Mouse (Mus musculus) embryonic facial prominence, embryonic 12.5 days (tissue): Measurements from ENCODE around the gene Sfn. TPM values are rescaled to one million over a fixed set of nuclear protein-coding genes. Genes with fewer than 3 reads are reported as not detected.

Experiments used
- ATAC-seq: fragments of 200-750 bp; cut with Nextera tagmentation; 2 replicates; pipeline ENCODE4 v1.8.0; 2017; ENCODE audit not compliant: insufficient number of reproducible peaks, insufficient read depth, low FRiP score, low TSS enrichment
- H3K27ac ChIP-seq: fragments of 300-500 bp; sonication (generic); 2 replicates; pipeline ENCODE4 v1.5.1; 2016; ENCODE audit warnings: mild to moderate bottlenecking
- H3K27me3 ChIP-seq: fragments of 300-500 bp; sonication (generic); 2 replicates; pipeline ENCODE4 v1.6.1; 2016; ENCODE audit warnings: mild to moderate bottlenecking, moderate library complexity
- H3K36me3 ChIP-seq: fragments of 300-500 bp; sonication (generic); 2 replicates; pipeline ENCODE4 v1.6.1; 2016; ENCODE audit warnings: mild to moderate bottlenecking
- H3K4me1 ChIP-seq: fragments of 300-500 bp; sonication (generic); 2 replicates; pipeline ENCODE4 v1.6.1; 2016
- H3K4me2 ChIP-seq: fragments of 300-500 bp; sonication (generic); replicated peaks from 2 replicates; pipeline ENCODE4 v1.6.1; 2016; ENCODE audit warnings: mild to moderate bottlenecking, moderate library complexity
- H3K4me3 ChIP-seq: fragments of 300-500 bp; sonication (generic); 2 replicates; pipeline ENCODE4 v1.5.1; 2016; ENCODE audit warnings: mild to moderate bottlenecking
- H3K9ac ChIP-seq: fragments of 300-500 bp; sonication (generic); 2 replicates; pipeline ENCODE4 v1.6.1; 2016; ENCODE audit warnings: mild to moderate bottlenecking, moderate library complexity
- H3K9me3 ChIP-seq: fragments of 300-500 bp; sonication (generic); 2 replicates; pipeline ENCODE4 v1.6.1; 2016; ENCODE audit warnings: mild to moderate bottlenecking, moderate library complexity
- WGBS: fragments of 180-500 bp; shearing (Covaris S2); methylation state at CpG from one replicate; pipeline ENCODE4 v1.1.7; 2016; 5-methylcytosine and 5-hydroxymethylcytosine counted together
- polyA plus RNA-seq: library from polyadenylated mRNA; unstranded; fragments of >200 nt; fragmentation: Nextera tagmentation; extraction: Ambion mirVana; gene quantifications from 2 replicates; pipeline ENCODE4 v1.2.1, GENCODE M21; 2016

Sfn gene
- polyA plus RNA-seq, 1 experiment from 2014 or later, result 44.4 TPM

DNA sequence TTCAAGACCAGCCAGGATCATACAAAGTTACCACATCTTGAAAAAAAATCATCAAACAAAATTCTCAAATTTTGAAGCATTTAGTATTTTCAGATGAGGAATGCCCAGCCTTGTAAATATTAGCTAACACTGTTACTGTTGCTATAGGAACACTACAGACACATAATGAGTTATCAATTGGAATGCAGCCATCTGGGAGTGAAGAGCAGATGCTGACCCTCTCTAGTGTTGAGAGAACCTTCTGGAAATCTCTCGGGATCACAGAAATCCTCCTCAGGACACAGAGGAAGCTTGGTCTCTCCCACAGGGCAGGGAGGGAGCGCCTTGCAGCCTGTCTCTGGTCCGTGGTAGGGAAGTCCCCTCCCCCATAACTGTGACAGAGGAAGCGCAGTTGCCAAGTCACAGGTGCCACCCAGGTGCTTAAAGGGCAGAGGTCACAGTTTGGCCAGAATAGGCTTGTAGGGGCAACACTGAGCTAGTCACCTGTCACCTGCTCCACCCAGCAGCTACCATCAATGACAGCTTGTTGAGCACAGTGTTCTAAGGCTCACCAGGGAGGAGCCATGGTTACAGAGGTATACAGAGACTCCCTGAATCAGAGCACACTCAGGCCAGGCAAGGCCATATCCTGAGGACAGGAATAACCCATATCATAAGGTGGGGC lies 17.6 kb upstream of the Sfn start:
- H3K27me3 ChIP-seq, result no peaks in the 10 kb centered on the region
- H3K36me3 ChIP-seq, result peaks cover 33% of the 10 kb centered on the region
- H3K4me2 ChIP-seq, result no peak overlapping the region
- ATAC-seq, result no peak
- H3K27ac ChIP-seq, result no peak overlapping the region
- H3K9ac ChIP-seq, result no peak overlapping the region
- no peak overlapping the region for H3K4me3 ChIP-seq
- 72% methylated on average over 4 of the region's 4 CpGs for WGBS
- no peaks in the 10 kb centered on the region for H3K4me1 ChIP-seq
- H3K9me3 ChIP-seq, result no peaks in the 10 kb centered on the region

DNA sequence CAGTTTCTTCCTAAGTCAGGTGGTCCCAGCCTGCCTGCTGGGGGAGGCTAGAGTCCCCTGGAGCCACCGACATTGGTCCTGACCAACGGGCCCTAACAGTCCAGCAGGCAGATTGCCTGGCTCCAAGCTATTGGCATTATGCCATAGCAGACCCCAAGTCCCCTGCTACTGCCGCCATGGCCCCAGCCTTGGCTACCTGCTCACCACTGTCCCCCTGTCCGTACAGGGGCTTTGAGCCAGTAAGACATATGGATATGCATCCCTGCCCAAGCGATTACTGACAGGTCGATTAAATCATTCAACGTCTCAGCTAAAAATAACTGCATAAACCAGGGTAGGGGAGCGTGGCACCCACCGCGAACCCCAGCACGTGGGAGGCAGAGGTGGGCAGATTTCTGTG lies 16.0 kb upstream of the Sfn start:
- Histone ChIP-seq H3K4me3 (no peak overlapping the region), H3K27me3 (no peaks in the 10 kb centered on the region), H3K9ac (no peak overlapping the region), H3K9me3 (no peaks in the 10 kb centered on the region), H3K4me2 (no peak overlapping the region), H3K4me1 (no peaks in the 10 kb centered on the region), H3K27ac (no peak overlapping the region), H3K36me3 (peaks cover 37% of the 10 kb centered on the region)
- no peak for ATAC-seq
- 95% methylated on average over 11 of the region's 11 CpGs for WGBS

DNA sequence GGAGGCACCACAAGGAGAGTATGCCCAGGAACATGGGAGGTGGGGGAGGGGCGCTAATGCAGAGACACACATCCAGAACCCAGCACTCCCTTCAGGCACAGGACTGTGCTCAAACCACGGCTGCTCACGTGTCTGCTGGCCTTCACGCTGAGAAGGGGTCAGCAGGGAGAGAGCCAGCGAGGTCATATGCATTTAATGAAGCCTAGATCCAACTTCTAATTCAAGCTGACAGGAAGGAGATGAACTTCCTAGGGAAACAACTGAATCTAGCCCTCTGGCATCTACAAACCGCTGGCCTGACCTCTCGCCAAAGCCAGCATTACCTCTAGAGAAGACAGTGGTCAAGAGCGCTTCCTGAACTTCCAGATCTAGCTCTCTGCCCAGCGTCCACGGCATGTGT lies 13.4 kb upstream of the Sfn start:
- H3K36me3 ChIP-seq, result peaks cover 46% of the 10 kb centered on the region
- H3K27ac ChIP-seq, result no peak overlapping the region
- no peak overlapping the region for H3K4me3 ChIP-seq
- H3K4me2 ChIP-seq, result no peak overlapping the region
- no peaks in the 10 kb centered on the region for H3K9me3 ChIP-seq
- H3K9ac ChIP-seq, result no peak overlapping the region
- no peak for ATAC-seq
- no peaks in the 10 kb centered on the region for H3K4me1 ChIP-seq
- 67% methylated on average over 10 of the region's 10 CpGs for WGBS
- no peaks in the 10 kb centered on the region for H3K27me3 ChIP-seq

DNA sequence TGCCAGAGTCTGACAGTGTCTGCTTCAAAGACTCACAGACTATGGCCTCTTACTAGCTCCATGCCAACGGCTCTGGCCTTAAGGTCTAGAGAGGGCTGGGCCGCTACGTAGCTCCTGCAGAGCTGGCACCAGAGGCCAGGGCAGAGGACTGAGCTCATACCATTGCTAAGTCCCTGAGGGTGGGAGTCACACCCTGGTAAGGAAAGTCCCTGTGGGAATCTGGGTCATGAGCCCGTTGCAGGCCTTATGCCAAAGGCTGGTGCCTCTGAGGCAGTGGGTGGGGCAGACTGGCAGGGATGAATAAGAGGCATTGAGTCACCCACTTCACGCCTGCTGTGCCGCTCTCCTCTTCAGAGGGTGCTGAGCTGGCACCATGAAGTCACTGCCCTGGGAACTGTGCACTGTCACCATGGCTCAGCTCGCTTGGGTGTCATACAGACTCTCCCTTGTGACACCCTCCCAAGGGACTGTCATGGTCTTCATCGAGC lies 12.3 kb upstream of the Sfn start:
- Histone ChIP-seq H3K9ac (no peak overlapping the region), H3K4me3 (no peak overlapping the region), H3K36me3 (peaks cover 54% of the 10 kb centered on the region), H3K4me1 (no peaks in the 10 kb centered on the region), H3K27ac (no peak overlapping the region), H3K4me2 (no peak overlapping the region), H3K27me3 (no peaks in the 10 kb centered on the region), H3K9me3 (no peaks in the 10 kb centered on the region)
- WGBS, result 92% methylated on average over 8 of the region's 8 CpGs
- ATAC-seq, result no peak

DNA sequence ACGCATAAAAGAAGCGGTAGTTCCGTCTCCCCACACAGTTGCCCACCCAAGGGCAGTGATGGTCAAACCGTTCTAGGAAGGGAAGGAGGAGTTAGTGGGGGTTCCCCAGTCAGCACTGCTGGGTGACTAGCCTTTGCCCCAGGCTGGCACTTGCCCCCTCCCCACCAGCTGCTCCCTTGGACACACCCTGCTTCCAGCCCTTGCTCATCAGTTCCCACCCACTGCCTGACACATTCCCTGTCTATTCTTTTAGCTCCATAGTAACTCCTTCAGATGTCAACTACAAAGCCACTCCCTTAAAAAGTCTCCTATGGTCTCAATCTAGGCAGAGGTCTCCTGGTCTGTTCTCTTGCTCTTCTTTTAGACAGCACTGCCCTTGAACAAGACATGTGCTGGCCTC lies 11.9 kb upstream of the Sfn start:
- H3K4me2 ChIP-seq, result no peak overlapping the region
- no peak for ATAC-seq
- no peak overlapping the region for H3K9ac ChIP-seq
- 81% methylated on average over 4 of the region's 4 CpGs for WGBS
- H3K4me3 ChIP-seq, result no peak overlapping the region
- H3K36me3 ChIP-seq, result peaks cover 56% of the 10 kb centered on the region
- no peaks in the 10 kb centered on the region for H3K9me3 ChIP-seq
- no peaks in the 10 kb centered on the region for H3K4me1 ChIP-seq
- no peak overlapping the region for H3K27ac ChIP-seq
- no peaks in the 10 kb centered on the region for H3K27me3 ChIP-seq

DNA sequence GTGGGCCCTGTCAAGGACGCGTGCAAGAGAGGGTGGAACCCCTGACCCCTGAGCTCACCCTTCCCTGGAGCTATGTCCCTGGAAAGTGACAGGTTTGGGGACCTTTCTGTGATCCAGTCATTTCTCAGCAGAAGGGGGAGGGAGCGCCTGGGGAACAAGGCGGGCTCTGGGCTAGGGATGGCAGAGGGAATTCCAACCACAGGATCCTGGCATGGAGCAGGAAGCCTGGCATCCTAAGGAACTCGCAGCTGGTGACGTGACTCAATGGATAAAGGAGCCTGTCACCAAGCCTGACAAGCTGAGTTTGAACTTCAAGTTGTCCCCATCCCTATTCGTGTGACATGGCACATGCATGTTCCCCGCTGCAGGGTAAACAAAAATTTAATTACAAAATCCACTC lies 11.1 kb upstream of the Sfn start:
- peaks cover 63% of the 10 kb centered on the region for H3K36me3 ChIP-seq
- no peak overlapping the region for H3K4me2 ChIP-seq
- no peaks in the 10 kb centered on the region for H3K9me3 ChIP-seq
- H3K9ac ChIP-seq, result no peak overlapping the region
- no peak overlapping the region for H3K27ac ChIP-seq
- H3K27me3 ChIP-seq, result no peaks in the 10 kb centered on the region
- ATAC-seq, result no peak
- no peak overlapping the region for H3K4me3 ChIP-seq
- WGBS, result 89% methylated on average over 8 of the region's 8 CpGs
- H3K4me1 ChIP-seq, result no peaks in the 10 kb centered on the region

DNA sequence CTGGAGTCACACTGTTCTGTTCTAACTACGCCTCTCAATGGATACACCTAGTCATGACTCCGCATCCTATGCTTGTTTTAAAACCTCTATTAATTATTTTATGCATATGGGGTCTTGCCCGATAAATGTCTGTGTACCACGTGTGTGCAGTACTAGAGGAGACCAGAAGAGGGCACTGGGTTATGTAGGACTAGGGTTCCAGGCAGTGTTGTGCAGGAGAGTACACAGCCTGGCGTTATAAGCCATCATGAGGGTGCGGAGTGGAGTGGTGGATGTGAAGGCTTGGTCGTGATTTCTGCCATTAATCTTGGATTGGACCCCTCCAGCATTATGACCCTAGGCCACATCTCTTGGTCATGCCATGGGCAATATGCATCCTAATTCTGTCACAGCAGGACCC lies 10.4 kb upstream of the Sfn start:
- ATAC-seq, result no peak

DNA sequence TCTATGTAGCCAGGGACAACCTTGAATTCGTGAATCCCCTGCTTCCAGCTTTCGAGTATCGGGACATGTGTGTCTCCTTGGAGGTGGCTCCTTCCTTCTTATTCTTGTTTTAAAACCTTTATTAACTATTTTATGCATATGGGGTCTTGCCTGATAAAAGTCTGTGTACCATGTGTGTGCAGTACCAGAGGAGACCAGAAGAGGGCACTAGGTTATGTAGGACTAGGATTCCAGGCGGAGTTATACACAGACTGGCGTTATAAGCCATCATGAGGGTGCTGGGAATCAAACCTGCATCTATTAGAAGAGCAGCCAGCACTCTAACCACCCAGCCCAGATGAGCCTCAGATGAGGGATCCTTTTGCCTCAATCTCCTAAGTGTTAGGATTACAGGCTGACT lies 9.8 kb upstream of the Sfn start:
- Histone ChIP-seq H3K27ac (no peak overlapping the region), H3K27me3 (no peaks in the 10 kb centered on the region), H3K4me1 (no peaks in the 10 kb centered on the region), H3K4me3 (no peak overlapping the region), H3K9me3 (no peaks in the 10 kb centered on the region), H3K4me2 (no peak overlapping the region), H3K36me3 (peaks cover 72% of the 10 kb centered on the region), H3K9ac (no peak overlapping the region)
- no peak for ATAC-seq
- over 99% methylated on average over 5 of the region's 5 CpGs for WGBS

More for the DNA sequence above, 10.4 kb upstream of the Sfn start:
- Histone ChIP-seq H3K36me3 (peaks cover 67% of the 10 kb centered on the region), H3K9ac (no peak overlapping the region), H3K4me3 (no peak overlapping the region), H3K4me2 (no peak overlapping the region), H3K27me3 (no peaks in the 10 kb centered on the region), H3K4me1 (no peaks in the 10 kb centered on the region), H3K9me3 (no peaks in the 10 kb centered on the region), H3K27ac (no peak overlapping the region)
- 94% methylated on average over 7 of the region's 7 CpGs for WGBS

DNA sequence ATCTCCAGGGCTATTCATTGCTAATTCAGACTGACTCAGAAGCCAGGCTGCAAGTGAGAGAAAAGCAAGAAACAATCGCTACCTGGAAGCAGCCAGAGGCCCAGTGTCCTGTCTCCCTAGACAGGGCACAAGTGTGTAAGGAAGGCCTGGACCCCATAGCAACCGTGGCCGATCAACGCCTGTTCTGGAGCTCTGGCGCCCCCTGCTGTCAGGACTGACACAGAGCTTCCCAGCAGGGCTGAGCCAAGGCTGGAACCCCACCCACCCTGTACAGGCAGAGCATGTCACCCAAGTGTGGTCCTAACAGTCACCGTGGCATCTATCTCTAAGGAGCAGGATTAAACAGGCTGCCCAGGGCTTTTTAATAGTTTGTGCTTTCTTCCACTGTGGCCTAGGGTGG lies 7.8 kb upstream of the Sfn start:
- Histone ChIP-seq H3K4me3 (no peak overlapping the region), H3K36me3 (peaks cover 75% of the 10 kb centered on the region), H3K9me3 (no peaks in the 10 kb centered on the region), H3K9ac (no peak overlapping the region), H3K4me1 (no peaks in the 10 kb centered on the region), H3K27me3 (no peaks in the 10 kb centered on the region), H3K4me2 (no peak overlapping the region), H3K27ac (no peak overlapping the region)
- WGBS, result 14% methylated on average over 6 of the region's 6 CpGs
- ATAC-seq, result no peak

DNA sequence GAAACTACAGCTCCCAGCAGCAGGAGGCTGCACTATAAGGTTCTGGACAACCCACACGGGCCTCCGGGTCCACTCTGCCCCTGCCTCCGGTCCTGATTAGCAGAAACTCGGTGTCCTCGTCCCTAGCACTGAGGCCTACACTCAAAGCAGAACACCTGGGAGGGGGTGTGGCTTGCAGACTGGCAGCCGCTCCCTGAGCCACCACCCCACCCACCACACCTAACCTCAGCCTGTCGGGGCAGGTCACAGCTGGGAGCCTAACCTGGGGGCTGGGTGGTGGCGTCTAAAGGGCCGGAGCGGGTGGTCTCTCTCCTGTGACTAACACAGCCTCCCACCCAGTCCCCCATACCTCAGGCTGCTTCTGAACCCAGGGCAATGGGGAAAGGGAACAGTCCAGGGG lies 5.3 kb upstream of the Sfn start:
- Histone ChIP-seq H3K27ac (0 out of 2 replicates have a peak overlapping the region, but pooled peaks have one; percentile 11), H3K36me3 (peaks cover 63% of the 10 kb centered on the region), H3K9ac (no peak overlapping the region), H3K4me3 (no peak overlapping the region), H3K4me1 (no peaks in the 10 kb centered on the region), H3K4me2 (no peak overlapping the region), H3K27me3 (peaks cover 14% of the 10 kb centered on the region), H3K9me3 (no peaks in the 10 kb centered on the region)
- ATAC-seq, result no peak
- 67% methylated on average over 10 of the region's 10 CpGs for WGBS

DNA sequence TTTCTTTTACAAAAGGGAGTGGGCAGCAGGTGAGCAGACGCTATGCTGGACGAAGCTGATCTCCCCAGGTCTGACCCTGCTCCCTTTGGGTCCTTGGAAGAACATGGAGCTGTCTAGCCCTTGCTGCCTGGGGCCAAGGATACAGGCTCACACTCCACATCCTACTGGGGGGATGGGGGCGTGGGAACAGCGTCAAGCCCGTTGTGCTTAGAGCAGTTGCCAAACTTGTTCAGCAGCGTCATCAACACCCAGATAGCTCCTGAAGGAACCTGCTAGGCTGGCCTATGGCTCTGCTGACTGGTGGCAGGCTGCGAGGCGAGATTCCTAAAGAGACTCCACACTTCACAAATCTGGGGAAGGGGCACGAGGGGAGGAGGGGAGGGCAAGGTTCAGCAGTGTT lies 3.4 kb upstream of the Sfn start:
- Histone ChIP-seq H3K4me1 (no peaks in the 10 kb centered on the region), H3K27ac (no peak overlapping the region), H3K4me2 (no peak overlapping the region), H3K4me3 (no peak overlapping the region), H3K9me3 (no peaks in the 10 kb centered on the region), H3K27me3 (peaks cover 32% of the 10 kb centered on the region), H3K9ac (no peak overlapping the region), H3K36me3 (peaks cover 54% of the 10 kb centered on the region)
- WGBS, result 44% methylated on average over 9 of the region's 9 CpGs
- peak; percentile 11; the same call in 1 of the 2 replicates for ATAC-seq

DNA sequence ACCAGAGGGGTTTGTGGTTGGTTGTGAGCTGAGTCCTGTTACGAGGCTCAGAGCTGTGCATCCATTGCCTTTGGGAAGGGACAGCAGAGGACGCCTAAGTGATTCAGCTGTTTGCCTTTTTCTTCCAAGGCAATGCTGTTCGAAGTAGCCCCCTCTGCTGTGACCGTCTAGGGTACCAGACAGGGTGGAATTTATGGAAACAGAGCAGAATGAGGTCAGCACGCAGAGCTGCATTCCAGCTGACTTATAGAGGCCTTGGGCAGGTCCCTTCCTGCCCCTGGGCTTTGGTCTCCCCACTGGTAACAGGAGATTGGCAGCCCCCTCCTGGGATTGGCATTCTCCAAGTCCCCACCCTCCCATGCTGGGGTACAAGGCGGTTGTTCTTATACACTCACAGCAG lies 2.9 kb upstream of the Sfn start:
- no peak for ATAC-seq
- H3K4me1 ChIP-seq, result no peaks in the 10 kb centered on the region
- no peaks in the 10 kb centered on the region for H3K9me3 ChIP-seq
- 50% methylated on average over 6 of the region's 6 CpGs for WGBS
- no peak overlapping the region for H3K27ac ChIP-seq
- H3K4me2 ChIP-seq, result no peak overlapping the region
- H3K4me3 ChIP-seq, result no peak overlapping the region
- peaks cover 49% of the 10 kb centered on the region for H3K36me3 ChIP-seq
- H3K9ac ChIP-seq, result no peak overlapping the region
- peaks cover 37% of the 10 kb centered on the region for H3K27me3 ChIP-seq
